Comparison of ENCODE assay signal across 19 mouse cellular contexts in genomic region chr11:74675156-74675555, GRCm38 (mm10). TPM values are rescaled to one million over a fixed set of nuclear protein-coding genes. Genes with fewer than 3 reads are reported as not detected.
DNase-seq lines count a peak whose midpoint lies in the region.
"Had no signal": no experiment of that assay in that cellular context is flagged by ENCODE, and none has a peak within 500 bp of the region (broad histone marks: within the 10 kb centered on the region; RNA-seq: fewer than 3 reads in every experiment).

No protein-coding gene starts in this region.

- no peaks in the 10 kb centered on the region for H3K4me1 ChIP-seq in heart, embryonic 10.5 days
- H3K4me1 ChIP-seq: embryonic facial prominence, embryonic 10.5 days; hindbrain, embryonic 12.5 days; neural tube, embryonic 13.5 days had no signal

- no peak overlapping the region for H3K4me3 ChIP-seq in heart, embryonic 10.5 days
- H3K4me3 ChIP-seq: embryonic facial prominence, embryonic 10.5 days; erythroblast, embryonic 14.5 days; hindbrain, embryonic 12.5 days; megakaryocyte, embryonic 14.5 days; neural tube, embryonic 13.5 days had no signal

- peaks cover 68% of the 10 kb centered on the region for H3K36me3 ChIP-seq in heart, embryonic 10.5 days

- WGBS in heart, embryonic 10.5 days: 86% methylated on average over 4 of the region's 4 CpGs

- H3K27me3 ChIP-seq in heart, embryonic 10.5 days (ENCODE audit: insufficient read depth, poor library complexity, severe bottlenecking): no peaks in the 10 kb centered on the region
- H3K27me3 ChIP-seq: hindbrain, embryonic 12.5 days; megakaryocyte, embryonic 14.5 days; neural tube, embryonic 13.5 days had no signal

- intact Hi-C loops in heart, postnatal 14 days (cut with DNase I): no loop called here

- DNase-seq in heart, embryonic 10.5 days (ENCODE audit: low spot score): peak; percentile 66
- DNase-seq in heart, postnatal 14 days: no peak
- DNase-seq in right cerebral cortex, adult 18-20 months: peak; percentile 77
- no peak for DNase-seq in right cerebral cortex, postnatal 4 days
- peak; percentile 79 for DNase-seq in layer of hippocampus, adult 9-11 months
- no peak for DNase-seq in ovary, postnatal 36 days (ENCODE audit: low spot score)
- no peak for DNase-seq in adrenal gland, postnatal 25 days
- DNase-seq: cerebellum, adult 11-12 months; cerebellum, postnatal 36 days; forebrain, postnatal 0 days; lung, postnatal 10 days had no signal

- H3K9me3 ChIP-seq in heart, embryonic 10.5 days: no peaks in the 10 kb centered on the region
- H3K9me3 ChIP-seq: embryonic facial prominence, embryonic 10.5 days; G1E; hindbrain, embryonic 12.5 days; megakaryocyte, embryonic 14.5 days; neural tube, embryonic 13.5 days had no signal

- no peak overlapping the region for H3K27ac ChIP-seq in heart, embryonic 10.5 days
- H3K27ac ChIP-seq: embryonic facial prominence, embryonic 10.5 days; hindbrain, embryonic 12.5 days; kidney, postnatal 0 days; liver, embryonic 14.5 days; neural tube, embryonic 13.5 days had no signal

RNA-seq across cellular contexts. Expression of gene Cluh, which starts 25.9 kb away (rescaled TPM):
- polyA plus RNA-seq in heart, embryonic 10.5 days (2016; fragmentation: Nextera tagmentation; extraction: Ambion mirVana): 50.2 and 68.6 TPM in 2 replicates
- 100 to 1,000 TPM; 215 to 219 TPM for total RNA-seq in heart, postnatal 14 days (2021)
- 191 and 212 TPM in 2 replicates for total RNA-seq in adrenal gland, postnatal 25 days (2021)

RNA-seq across cellular contexts. Expression of gene Pafah1b1, which starts 49.3 kb away (rescaled TPM):
- 47.2 and 55.8 TPM in 2 replicates for polyA plus RNA-seq in heart, embryonic 10.5 days (2016; fragmentation: Nextera tagmentation; extraction: Ambion mirVana)
- 100 to 1,000 TPM; 200 to 201 TPM for total RNA-seq in heart, postnatal 14 days (2021)
- total RNA-seq in adrenal gland, postnatal 25 days (2021): 141 and 192 TPM in 2 replicates

RNA-seq across cellular contexts. Expression of gene Ccdc92b, which starts 55.8 kb away (rescaled TPM):
- polyA plus RNA-seq in heart, embryonic 10.5 days (2016; fragmentation: Nextera tagmentation; extraction: Ambion mirVana): 1.6 and 1.7 TPM in 2 replicates
- under 1 TPM; 0.37 to 0.50 TPM for total RNA-seq in heart, postnatal 14 days (2021)
- 3.3 and 4.1 TPM in 2 replicates for total RNA-seq in adrenal gland, postnatal 25 days (2021)
- polyA plus RNA-seq: G1E had no signal

Comparison
In these comparisons a context has a peak if more than half of its experiments do, and no peak if none do; other contexts are left out.
1. DNase-seq: peak in heart, embryonic 10.5 days (single experiment), right cerebral cortex, adult 18-20 months (single experiment) and layer of hippocampus, adult 9-11 months (single experiment); none in heart, postnatal 14 days (0 of 2), right cerebral cortex, postnatal 4 days (single experiment), ovary, postnatal 36 days (single experiment) and adrenal gland, postnatal 25 days (single experiment).